Mouse (Mus musculus) heart, postnatal 0 days (tissue): ENCODE measurements at regions not wholly inside any gene's neighbourhood (a gene's known extent, or its start where the extent isn't known, plus 50 kb on each side); places are given as distances from the start of the nearest gene placed in this dataset.

ENCODE experiments used
- CTCF ChIP-seq: IDR thresholded peaks from 2 replicates; pipeline ENCODE4 v1.5.1; 2016; ENCODE audit warnings: antibody characterized with exemption, control low read depth, low read depth
- EP300 ChIP-seq: IDR thresholded peaks from 2 replicates; pipeline ENCODE4 v1.6.1; 2016; ENCODE audit warnings: antibody characterized with exemption, low read depth

DNA sequence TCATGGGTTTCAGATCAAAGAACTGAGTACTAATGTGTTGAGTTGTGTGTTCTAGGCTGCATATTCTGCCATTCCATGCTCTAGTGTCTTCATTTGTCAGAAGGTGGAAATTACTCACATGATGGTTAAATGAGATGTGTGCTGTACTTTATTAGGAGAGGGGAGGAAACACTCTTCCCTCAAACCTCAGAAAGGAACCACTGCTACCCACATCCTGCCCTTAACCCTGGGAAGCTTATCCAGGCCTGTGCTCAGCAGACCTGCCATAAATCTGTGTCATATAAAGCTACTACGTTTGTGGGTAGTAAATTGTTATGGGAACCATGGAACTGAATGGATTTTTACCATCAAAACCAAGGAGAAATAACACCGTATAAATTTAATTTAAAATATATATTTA is 166.7 kb upstream of the Bmp2 start:
- TF ChIP-seq CTCF (no peak), EP300 (no peak)
